Mouse (Mus musculus): ENCODE results near the gene Avil. TPM values are rescaled to one million over a fixed set of nuclear protein-coding genes. Genes with fewer than 3 reads are reported as not detected.

Avil gene
- total and polyA plus RNA-seq, 3 experiments: 2.7 to 20.0 (median 8.2) TPM

- in situ Hi-C loops (cut with MboI; ENCODE audit: low pct_ligation_motif_present, low pct_unique_long_range_greater_than_20kb, low sequenced_read_pairs) (no loop called here), dilution Hi-C loops (cut with MboI; ENCODE audit: extremely low pct_ligation_motif_present, extremely low pct_unique_long_range_greater_than_20kb, low sequenced_read_pairs) (no loop called here)
- Histone ChIP-seq H3K4me1 (ENCODE audit: control insufficient read depth in 1 of 2, insufficient read depth in 2 of 2) (peaks cover 14 to 34% of the 10 kb centered on the region in 2 experiments), H3K9ac (ENCODE audit: insufficient read depth, low read depth) (peak overlapping the region; percentile 45), H3K27ac (ENCODE audit: insufficient read depth, low read depth) (no peak overlapping the region), H3K36me3 (replicated peaks in 1 of 2; ENCODE audit: control insufficient read depth in 1 of 2, insufficient read depth in 1 of 2, low read length in 1 of 2) (peaks cover 13 to 46% of the 10 kb centered on the region in 2 experiments), H3K27me3 (replicated peaks) (no peaks in the 10 kb centered on the region), H3K4me3 (replicated peaks in 1 of 3; ENCODE audit: low read depth in 2 of 3, low read length in 2 of 3, poor library complexity in 1 of 3) (peak overlapping the region; percentile 74 to 97 (median 91)), H3K4me2 (ENCODE audit: insufficient read depth, low read depth, poor library complexity, severe bottlenecking) (peak overlapping the region; percentile 38), H3K9me3 (replicated peaks; ENCODE audit: low read length) (no peaks in the 10 kb centered on the region), H3K79me2 (replicated peaks; ENCODE audit: control insufficient read depth, extremely low read depth, insufficient read depth, poor library complexity, severe bottlenecking) (peaks cover 5% of the 10 kb centered on the region; the same call in 1 of the 2 replicates)
- TF ChIP-seq POLR2AphosphoS2 (IDR thresholded peaks at IDR 0.05; ENCODE audit: low read depth, low read length): no peak
- no peak for TF ChIP-seq GABPA (IDR thresholded peaks at IDR 0.05; ENCODE audit: insufficient replicate concordance, low read depth, low read length)
- TF ChIP-seq ZNF384 (IDR thresholded peaks at IDR 0.05; ENCODE audit: low read depth, low read length): peak; percentile 49
- no peak for DNase-seq (ENCODE audit: extremely low read depth)
Measured at GRCm38 (mm10) chr10:127040569-127041214, 40.2 kb downstream of the Avil start.

GRCm38 (mm10) chr10:127041274-127041766 is 40.8 kb downstream of the Avil start, which contains the start of the genes Mettl1 and Eef1akmt3:
Gene Mettl1 (plus strand): TSS chr10:127041414.
Gene Eef1akmt3 (minus strand): TSS chr10:127041513.
- in situ Hi-C loops (cut with MboI; ENCODE audit: low pct_ligation_motif_present, low pct_unique_long_range_greater_than_20kb, low sequenced_read_pairs): no loop called here
- dilution Hi-C loops (cut with MboI; ENCODE audit: extremely low pct_ligation_motif_present, extremely low pct_unique_long_range_greater_than_20kb, low sequenced_read_pairs): no loop called here
- H3K27ac ChIP-seq (ENCODE audit: insufficient read depth, low read depth): peak within 1 kb of the TSS; percentile 63
- no peaks in the 10 kb centered on the region for H3K9me3 ChIP-seq (replicated peaks; ENCODE audit: low read length)
- no peaks in the 10 kb centered on the region for H3K27me3 ChIP-seq (replicated peaks)
- peak within 1 kb of the TSS; percentile 45 for H3K9ac ChIP-seq (ENCODE audit: insufficient read depth, low read depth)
- TF ChIP-seq JUN (IDR thresholded peaks at IDR 0.05; ENCODE audit: insufficient read depth, low read depth, low read length) (no peak), SMC3 (IDR thresholded peaks at IDR 0.05; ENCODE audit: low read depth, low read length) (no peak), CHD1 (IDR thresholded peaks at IDR 0.05; ENCODE audit: low read depth, low read length) (no peak), UBTF (IDR thresholded peaks at IDR 0.05; ENCODE audit: low read depth, low read length) (no peak), SIN3A (IDR thresholded peaks at IDR 0.05; ENCODE audit: low read length) (peak; percentile 2; the same call in 1 of the 2 replicates), ETS1 (conservative IDR thresholded peaks at IDR 0.05; ENCODE audit: low read depth, low read length) (no peak), BHLHE40 (IDR thresholded peaks at IDR 0.05; ENCODE audit: low read depth, low read length) (0 out of 2 replicates have a peak, but pooled peaks have one; percentile 26), POLR2AphosphoS2 (IDR thresholded peaks at IDR 0.05; ENCODE audit: low read depth, low read length) (no peak), HCFC1 (IDR thresholded peaks at IDR 0.05; ENCODE audit: low read depth, low read length) (no peak), MYC (IDR thresholded peaks at IDR 0.05; ENCODE audit: low read depth, low read length) (no peak), MAZ (IDR thresholded peaks at IDR 0.05; ENCODE audit: low read depth, low read length) (no peak), USF1 (IDR thresholded peaks at IDR 0.05; ENCODE audit: low read depth, low read length) (no peak)
- H3K36me3 ChIP-seq (replicated peaks in 1 of 2; ENCODE audit: control insufficient read depth in 1 of 2, insufficient read depth in 1 of 2, low read length in 1 of 2): peaks cover 16 to 47% of the 10 kb centered on the region in 2 experiments
- H3K79me2 ChIP-seq (replicated peaks; ENCODE audit: control insufficient read depth, extremely low read depth, insufficient read depth, poor library complexity, severe bottlenecking): peaks cover 5% of the 10 kb centered on the region; the same call in 1 of the 2 replicates
- no peak for DNase-seq (ENCODE audit: extremely low read depth)
- H3K4me1 ChIP-seq (ENCODE audit: control insufficient read depth in 1 of 2, insufficient read depth in 2 of 2): peaks cover 14 to 34% of the 10 kb centered on the region in 2 experiments
- H3K4me2 ChIP-seq (ENCODE audit: insufficient read depth, low read depth, poor library complexity, severe bottlenecking): peak within 1 kb of the TSS; percentile 94
- peak within 1 kb of the TSS; percentile 74 to 97 (median 91) for H3K4me3 ChIP-seq (replicated peaks in 1 of 3; ENCODE audit: low read depth in 2 of 3, low read length in 2 of 3, poor library complexity in 1 of 3)
